Mouse (Mus musculus) left cerebral cortex, adult 2 months (tissue): Measurements from ENCODE around the gene Fam162b. TPM values are rescaled to one million over a fixed set of nuclear protein-coding genes. Genes with fewer than 3 reads are reported as not detected.
A peak's percentile ranks its signal among the peaks of the same experiment; 100 is the strongest.

Experiments
- DNase-seq, 2 experiments: peaks; one replicate each; pipeline ENCODE4 v3.0.0; 2021 to 2022; ENCODE audit warnings: low spot score in 2 of 2, mixed read lengths in 1 of 2; ENCODE audit errors: extremely low spot score in 1 of 2
- H3K27ac ChIP-seq: fragments of 200-600 bp; 2 replicates; pipeline ENCODE4 v1.8.1; 2022
- H3K4me3 ChIP-seq: fragments of 200-600 bp; 2 replicates; pipeline ENCODE4 v1.8.1; 2022
- CTCF ChIP-seq: fragments of 200-600 bp; IDR thresholded peaks from 2 replicates; pipeline ENCODE4 v1.8.1; 2022; ENCODE audit warnings: antibody characterized with exemption, mild to moderate bottlenecking, moderate library complexity
- intact Hi-C: fragments of 180-260 bp; cut with DNase I; formaldehyde crosslinking; loops from one replicate; pipeline ENCODE4 v1.15.1; 2025
- total RNA-seq, 2 experiments: library from RNA; stranded (reverse); gene quantifications; 2 replicates each; pipeline ENCODE4 v1.2.3; 2021

Gene Fam162b
- total RNA-seq, 2 experiments from 2014 or later: not detected

GRCm38 (mm10) chr10:51595001-51595931 is 4.9 kb upstream of the Fam162b start:
- H3K27ac ChIP-seq: no peak overlapping the region
- no peak overlapping the region for H3K4me3 ChIP-seq
- TF ChIP-seq CTCF: peak; percentile 60
- intact Hi-C loops: loop anchor here (1.0 to 5.0 kb wide), 2 partner anchors 62 to 184 kb away; no protein-coding TSS in a partner anchor
- no peak for DNase-seq

GRCm38 (mm10) chr10:51591574-51591973 is 1.3 kb upstream of the Fam162b start:
- no peak overlapping the region for H3K27ac ChIP-seq
- intact Hi-C loops: no loop called here
- no peak for DNase-seq
- no peak overlapping the region for H3K4me3 ChIP-seq
- TF ChIP-seq CTCF: no peak

DNA sequence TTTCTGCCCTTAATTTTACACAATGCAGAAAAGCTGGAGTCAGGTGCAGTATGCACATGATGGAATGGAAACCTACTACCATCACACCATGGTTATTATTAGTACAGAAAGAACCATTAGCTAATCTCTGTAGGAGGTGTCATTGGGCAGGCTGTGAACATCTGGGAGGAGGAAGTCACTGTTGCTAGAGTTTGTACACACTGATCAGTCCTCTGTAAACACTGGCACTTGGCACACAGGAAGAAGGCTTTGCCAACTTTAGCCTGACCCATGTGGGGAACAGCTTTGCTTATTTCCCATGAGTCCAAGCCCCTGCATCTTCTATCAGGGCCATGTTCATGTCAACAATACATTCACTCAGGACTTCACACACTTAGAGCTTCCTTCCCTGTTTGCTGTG is 5.4 kb downstream of the Fam162b start:
- no peak for TF ChIP-seq CTCF
- intact Hi-C loops: no loop called here
- H3K4me3 ChIP-seq: no peak overlapping the region
- DNase-seq: no peak
- H3K27ac ChIP-seq: no peak overlapping the region

GRCm38 (mm10) chr10:51584378-51584777 is 5.9 kb downstream of the Fam162b start:
- Histone ChIP-seq H3K4me3 (no peak overlapping the region), H3K27ac (no peak overlapping the region)
- intact Hi-C loops: no loop called here
- no peak for DNase-seq
- no peak for TF ChIP-seq CTCF

DNA sequence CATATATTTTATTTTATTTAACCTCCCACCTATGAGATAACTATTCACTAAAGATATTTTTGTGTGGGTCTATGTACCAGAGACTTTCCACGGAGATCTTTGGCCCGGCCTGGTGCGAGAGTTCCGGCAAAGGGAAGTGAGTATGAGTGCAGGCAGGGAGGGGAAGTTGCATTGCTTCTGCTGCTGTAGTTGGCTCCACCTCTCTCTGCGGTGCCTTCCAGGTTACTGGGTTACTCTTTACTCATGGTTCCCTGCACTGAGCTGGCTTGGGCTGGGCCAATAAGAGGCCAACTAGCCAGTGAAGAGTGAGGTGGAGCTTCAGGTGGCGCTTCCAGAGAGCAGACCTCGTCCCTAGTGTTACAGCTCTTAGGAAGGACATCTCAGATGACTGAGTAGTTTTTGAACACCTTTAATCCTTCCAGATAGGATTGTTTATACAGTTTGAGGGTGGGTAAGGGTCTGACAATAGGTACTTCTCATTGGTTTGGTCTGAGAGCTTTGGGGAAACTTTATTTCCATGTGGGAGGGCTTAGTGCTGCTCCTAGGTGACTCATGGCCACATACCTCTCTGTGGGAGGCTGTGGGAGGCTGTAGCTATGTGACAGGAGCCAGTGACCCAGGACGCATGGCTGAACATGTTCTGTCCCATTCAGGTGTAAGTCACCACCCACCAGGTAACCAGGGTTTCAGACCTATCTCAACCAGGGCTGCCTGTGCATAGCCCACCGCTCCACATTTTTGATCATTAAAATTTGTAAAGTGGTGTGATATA is 18.9 kb downstream of the Fam162b start:
- DNase-seq: no peak
- intact Hi-C loops: no loop called here
- H3K27ac ChIP-seq: no peak overlapping the region
- H3K4me3 ChIP-seq: no peak overlapping the region
- TF ChIP-seq CTCF: no peak

- Histone ChIP-seq H3K27ac (no peak overlapping the region), H3K4me3 (no peak overlapping the region)
- DNase-seq: no peak
- intact Hi-C loops: loop anchor here (5.0 kb wide), 1 partner anchor 101 kb away; no protein-coding TSS in a partner anchor
- no peak for TF ChIP-seq CTCF
Measured at GRCm38 (mm10) chr10:51556005-51556404, 34.3 kb downstream of the Fam162b start.

DNA sequence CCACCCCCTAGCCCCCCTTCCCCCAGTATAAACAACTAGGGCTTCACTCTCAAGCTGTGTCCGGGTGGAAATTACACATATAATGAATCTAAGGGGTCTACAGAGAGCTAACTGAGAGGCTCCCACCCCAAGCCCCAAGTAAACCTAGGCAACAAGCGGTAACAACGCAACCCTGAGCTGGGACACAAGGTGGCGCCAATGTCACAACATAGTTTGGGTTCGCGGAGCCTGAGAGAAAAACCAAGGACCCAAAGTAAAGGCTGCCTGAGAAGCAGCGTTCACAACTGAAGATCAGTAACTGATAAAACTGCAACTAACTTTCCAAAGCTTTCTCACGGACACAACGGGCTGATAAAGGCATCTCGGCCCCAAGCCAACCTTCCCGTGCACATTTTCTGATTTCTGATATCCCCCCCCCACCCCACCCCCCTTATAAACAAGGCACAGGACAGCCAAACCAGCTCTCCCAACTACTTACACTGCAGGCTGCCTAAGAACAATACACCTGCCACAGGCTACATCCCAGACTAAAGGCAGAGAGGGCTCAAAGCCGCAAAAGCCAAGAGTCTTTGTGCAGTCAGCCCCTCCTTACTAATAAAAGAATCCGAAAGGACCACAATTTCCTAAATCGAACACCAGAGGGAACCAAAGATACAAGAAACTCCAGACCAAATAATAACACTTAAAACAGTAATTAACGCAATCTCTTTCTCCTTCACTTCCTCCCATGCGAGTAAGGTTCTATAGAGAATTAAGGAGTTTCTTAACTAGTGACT is 36.8 kb downstream of the Fam162b start:
- TF ChIP-seq CTCF: peak; percentile 60
- peak; percentile 68 to 77 for DNase-seq
- intact Hi-C loops: loop anchor here (1.0 kb wide), 1 partner anchor 226 kb away; no protein-coding TSS in a partner anchor
- Histone ChIP-seq H3K27ac (no peak overlapping the region), H3K4me3 (peak overlapping the region; percentile 28)

Other genes starting within 250 kb of the Fam162b start
- not detected for gene Gm49339, start 109.9 kb downstream of the Fam162b start, total RNA-seq
- gene Lilr4b, start 109.9 kb downstream of the Fam162b start, total RNA-seq: not detected
- gene Lilrb4a, start 99.6 kb downstream of the Fam162b start, total RNA-seq: 1 to 10 TPM in 1 of 2 experiments, under 1 TPM in 1; 0.33 to 1.2 TPM
- gene Gprc6a, start 40.9 kb upstream of the Fam162b start, total RNA-seq: not detected
- gene Rfx6, start 87.2 kb upstream of the Fam162b start, total RNA-seq: not detected